Mouse (Mus musculus) kidney, embryonic 16.5 days (tissue): Measurements from ENCODE around the gene Pcsk7. TPM values are rescaled to one million over a fixed set of nuclear protein-coding genes. Genes with fewer than 3 reads are reported as not detected.

ENCODE experiments used
- ATAC-seq: fragments of 200-750 bp; cut with Nextera tagmentation; 2 replicates; pipeline ENCODE4 v1.8.0; 2017; ENCODE audit warnings: moderate TSS enrichment; ENCODE audit not compliant: low FRiP score, low TSS enrichment
- H3K27ac ChIP-seq: fragments of 300-500 bp; sonication (generic); 2 replicates; pipeline ENCODE4 v1.5.1; 2014; ENCODE audit warnings: low read length
- H3K27me3 ChIP-seq: fragments of 300-500 bp; sonication (generic); 2 replicates; pipeline ENCODE4 v1.6.1; 2014; ENCODE audit warnings: low read length, control low read depth, mixed read lengths; ENCODE audit not compliant: insufficient read depth
- H3K36me3 ChIP-seq: fragments of 300-500 bp; sonication (generic); 2 replicates; pipeline ENCODE4 v1.6.1; 2014; ENCODE audit warnings: low read length, control low read depth, mixed read lengths; ENCODE audit not compliant: insufficient read depth
- H3K4me1 ChIP-seq: fragments of 300-500 bp; sonication (generic); 2 replicates; pipeline ENCODE4 v1.6.1; 2014; ENCODE audit warnings: low read length, control low read depth, mixed read lengths; ENCODE audit not compliant: insufficient read depth
- H3K4me2 ChIP-seq: fragments of 300-500 bp; sonication (generic); replicated peaks from 2 replicates; pipeline ENCODE4 v1.6.1; 2014; ENCODE audit warnings: low read depth, low read length
- H3K4me3 ChIP-seq: fragments of 300-500 bp; sonication (generic); 2 replicates; pipeline ENCODE4 v1.5.1; 2014; ENCODE audit warnings: mild to moderate bottlenecking, low read length
- H3K9ac ChIP-seq: fragments of 300-500 bp; sonication (generic); replicated peaks from 2 replicates; pipeline ENCODE4 v1.6.1; 2014; ENCODE audit warnings: low read length
- H3K9me3 ChIP-seq: fragments of 300-500 bp; sonication (generic); 2 replicates; pipeline ENCODE4 v1.6.1; 2016; ENCODE audit warnings: low read length, control low read depth
- WGBS: fragments of 180-500 bp; shearing (Covaris S2); extraction: QIAGEN DNeasy Blood & Tissue Kit; methylation state at CpG from one replicate; pipeline ENCODE4 v1.1.7; 2014; 5-methylcytosine and 5-hydroxymethylcytosine counted together
- polyA plus RNA-seq: library from polyadenylated mRNA; unstranded; fragments of >200 nt; fragmentation: Nextera tagmentation; extraction: Ambion mirVana; gene quantifications from 2 replicates; pipeline ENCODE4 v1.2.1, GENCODE M21; 2015

The Pcsk7 gene
- polyA plus RNA-seq, 1 experiment from 2014 or later: 23.2 TPM

- no peaks in the 10 kb centered on the region for H3K27me3 ChIP-seq
- no peak overlapping the region for H3K27ac ChIP-seq
- H3K9me3 ChIP-seq: no peaks in the 10 kb centered on the region
- peaks cover 10% of the 10 kb centered on the region for H3K4me1 ChIP-seq
- peaks cover 41% of the 10 kb centered on the region for H3K36me3 ChIP-seq
- ATAC-seq: no peak
- H3K4me2 ChIP-seq: no peak overlapping the region
- 88% methylated on average over 3 of the region's 3 CpGs for WGBS
- H3K4me3 ChIP-seq: no peak overlapping the region
- no peak overlapping the region for H3K9ac ChIP-seq
Observed at GRCm38 (mm10) chr9:45910995-45911394, 4.7 kb downstream of the Pcsk7 start.

- H3K36me3 ChIP-seq: peaks cover 45% of the 10 kb centered on the region
- no peak for ATAC-seq
- no peak overlapping the region for H3K4me3 ChIP-seq
- H3K9ac ChIP-seq: no peak overlapping the region
- 76% methylated on average over 1 of the region's 1 CpGs for WGBS
- no peaks in the 10 kb centered on the region for H3K27me3 ChIP-seq
- no peak overlapping the region for H3K27ac ChIP-seq
- no peak overlapping the region for H3K4me2 ChIP-seq
- no peaks in the 10 kb centered on the region for H3K9me3 ChIP-seq
- peaks cover 10% of the 10 kb centered on the region for H3K4me1 ChIP-seq
Observed at GRCm38 (mm10) chr9:45911673-45912072, 5.4 kb downstream of the Pcsk7 start.

GRCm38 (mm10) chr9:45915659-45916058, 9.4 kb downstream of the Pcsk7 start:
- Histone ChIP-seq H3K4me2 (no peak overlapping the region), H3K4me1 (no peaks in the 10 kb centered on the region), H3K36me3 (peaks cover 51% of the 10 kb centered on the region), H3K27me3 (no peaks in the 10 kb centered on the region), H3K9ac (no peak overlapping the region), H3K9me3 (no peaks in the 10 kb centered on the region), H3K4me3 (no peak overlapping the region), H3K27ac (no peak overlapping the region)
- no peak for ATAC-seq
- WGBS: 90% methylated on average over 2 of the region's 2 CpGs

- WGBS: 85% methylated on average over 5 of the region's 5 CpGs
- no peaks in the 10 kb centered on the region for H3K4me1 ChIP-seq
- no peaks in the 10 kb centered on the region for H3K27me3 ChIP-seq
- H3K36me3 ChIP-seq: peaks cover 53% of the 10 kb centered on the region
- no peak for ATAC-seq
- no peak overlapping the region for H3K27ac ChIP-seq
- no peaks in the 10 kb centered on the region for H3K9me3 ChIP-seq
- H3K4me3 ChIP-seq: no peak overlapping the region
- no peak overlapping the region for H3K4me2 ChIP-seq
- H3K9ac ChIP-seq: no peak overlapping the region
Observed at GRCm38 (mm10) chr9:45917041-45917934, 11.0 kb downstream of the Pcsk7 start.

- Histone ChIP-seq H3K4me1 (no peaks in the 10 kb centered on the region), H3K4me2 (no peak overlapping the region), H3K4me3 (no peak overlapping the region), H3K27ac (peak overlapping the region; percentile 64; the same call in 1 of the 2 replicates), H3K9ac (no peak overlapping the region), H3K9me3 (no peaks in the 10 kb centered on the region), H3K27me3 (no peaks in the 10 kb centered on the region), H3K36me3 (peaks cover 57% of the 10 kb centered on the region)
- no peak for ATAC-seq
- WGBS: 55% methylated on average over 1 of the region's 1 CpGs
Observed at GRCm38 (mm10) chr9:45919895-45920294, 13.6 kb downstream of the Pcsk7 start.

- Histone ChIP-seq H3K9ac (no peak overlapping the region), H3K4me3 (no peak overlapping the region), H3K27ac (no peak overlapping the region), H3K36me3 (peaks cover 24% of the 10 kb centered on the region), H3K27me3 (no peaks in the 10 kb centered on the region), H3K4me1 (peaks cover 13% of the 10 kb centered on the region), H3K9me3 (no peaks in the 10 kb centered on the region), H3K4me2 (no peak overlapping the region)
- 86% methylated on average over 5 of the region's 5 CpGs for WGBS
- ATAC-seq: no peak
Observed at GRCm38 (mm10) chr9:45929285-45929684, 23.0 kb downstream of the Pcsk7 start.

GRCm38 (mm10) chr9:45931958-45932357, 25.7 kb downstream of the Pcsk7 start:
- H3K27me3 ChIP-seq: 0 out of 2 replicates have a peak, but pooled peaks cover 2% of the 10 kb centered on the region
- no peak overlapping the region for H3K27ac ChIP-seq
- no peak overlapping the region for H3K4me3 ChIP-seq
- WGBS: 21% methylated on average over 1 of the region's 1 CpGs
- peaks cover 13% of the 10 kb centered on the region for H3K36me3 ChIP-seq
- H3K4me1 ChIP-seq: peaks cover 18% of the 10 kb centered on the region
- no peak for ATAC-seq
- no peak overlapping the region for H3K4me2 ChIP-seq
- no peaks in the 10 kb centered on the region for H3K9me3 ChIP-seq
- H3K9ac ChIP-seq: no peak overlapping the region

GRCm38 (mm10) chr9:45932571-45933415, 26.5 kb downstream of the Pcsk7 start:
- Histone ChIP-seq H3K4me2 (no peak overlapping the region; the same call in 1 of the 2 replicates), H3K9me3 (no peaks in the 10 kb centered on the region), H3K36me3 (peaks cover 10% of the 10 kb centered on the region), H3K4me3 (no peak overlapping the region), H3K27ac (no peak overlapping the region), H3K27me3 (0 out of 2 replicates have a peak, but pooled peaks cover 2% of the 10 kb centered on the region), H3K9ac (0 out of 2 replicates have a peak overlapping the region, but pooled peaks have one; percentile 22), H3K4me1 (peaks cover 18% of the 10 kb centered on the region)
- 57% methylated on average over 11 of the region's 11 CpGs for WGBS
- no peak for ATAC-seq

- H3K9ac ChIP-seq: peak within 1 kb of the TSS; percentile 31; the same call in 1 of the 2 replicates
- H3K4me2 ChIP-seq: peak within 1 kb of the TSS; percentile 48
- H3K36me3 ChIP-seq: peaks cover 1% of the 10 kb centered on the region; the same call in 1 of the 2 replicates
- H3K9me3 ChIP-seq: no peaks in the 10 kb centered on the region
- H3K4me3 ChIP-seq: peak within 1 kb of the TSS; percentile 32
- H3K4me1 ChIP-seq: peaks cover 18% of the 10 kb centered on the region
- ATAC-seq: peak; percentile 78
- WGBS: 10% methylated on average over 21 of the region's 21 CpGs
- 0 out of 2 replicates have a peak, but pooled peaks cover 2% of the 10 kb centered on the region for H3K27me3 ChIP-seq
- H3K27ac ChIP-seq: peak within 1 kb of the TSS; percentile 13; the same call in 1 of the 2 replicates
Observed at GRCm38 (mm10) chr9:45935628-45936210, 29.4 kb downstream of the Pcsk7 start, which contains the start of gene Tagln. Gene Tagln (minus strand): TSS chr9:45936058.
